Mouse (Mus musculus) lung, embryonic 15.5 days (tissue): ENCODE measurements around the gene Pax5. TPM values are rescaled to one million over a fixed set of nuclear protein-coding genes. Genes with fewer than 3 reads are reported as not detected.

Experiments used
- ATAC-seq: fragments of 200-750 bp; cut with Nextera tagmentation; 2 replicates; pipeline ENCODE4 v1.8.0; 2017; ENCODE audit warnings: moderate number of reproducible peaks, borderline replicate concordance; ENCODE audit not compliant: low FRiP score, low TSS enrichment; ENCODE audit errors: extremely low read depth
- H3K27ac ChIP-seq: fragments of 300-500 bp; sonication (generic); 2 replicates; pipeline ENCODE4 v1.5.1; 2015; ENCODE audit warnings: moderate library complexity, mild to moderate bottlenecking, inconsistent platforms
- H3K27me3 ChIP-seq: fragments of 300-500 bp; sonication (generic); 2 replicates; pipeline ENCODE4 v1.6.1; 2015; ENCODE audit warnings: inconsistent platforms
- H3K36me3 ChIP-seq: fragments of 300-500 bp; sonication (generic); 2 replicates; pipeline ENCODE4 v1.6.1; 2015; ENCODE audit warnings: inconsistent platforms
- H3K4me1 ChIP-seq: fragments of 300-500 bp; sonication (generic); 2 replicates; pipeline ENCODE4 v1.6.1; 2015; ENCODE audit warnings: inconsistent platforms
- H3K4me2 ChIP-seq: fragments of 300-500 bp; sonication (generic); 2 replicates; pipeline ENCODE4 v1.6.1; 2015; ENCODE audit warnings: inconsistent platforms, mild to moderate bottlenecking, moderate library complexity
- H3K4me3 ChIP-seq: fragments of 300-500 bp; sonication (generic); 2 replicates; pipeline ENCODE4 v1.5.1; 2015; ENCODE audit warnings: mild to moderate bottlenecking, inconsistent platforms
- H3K9ac ChIP-seq: fragments of 300-500 bp; sonication (generic); 2 replicates; pipeline ENCODE4 v1.6.1; 2015; ENCODE audit warnings: inconsistent platforms
- H3K9me3 ChIP-seq: fragments of 300-500 bp; sonication (generic); 2 replicates; pipeline ENCODE4 v1.6.1; 2016; ENCODE audit warnings: inconsistent platforms
- WGBS: fragments of 180-500 bp; shearing (Covaris S2); methylation state at CpG from one replicate; pipeline ENCODE4 v1.1.7; 2015; 5-methylcytosine and 5-hydroxymethylcytosine counted together
- microRNA-seq: library from miRNA; unstranded; fragments of <30 nt; microRNA quantifications from one replicate; pipeline ENCODE4, GENCODE M21; 2016
- polyA plus RNA-seq: library from polyadenylated mRNA; unstranded; fragments of >200 nt; fragmentation: Nextera tagmentation; extraction: Ambion mirVana; gene quantifications from 2 replicates; pipeline ENCODE4 v1.2.1, GENCODE M21; 2015

Gene Pax5
- polyA plus RNA-seq, 1 experiment from 2014 or later = not detected

DNA sequence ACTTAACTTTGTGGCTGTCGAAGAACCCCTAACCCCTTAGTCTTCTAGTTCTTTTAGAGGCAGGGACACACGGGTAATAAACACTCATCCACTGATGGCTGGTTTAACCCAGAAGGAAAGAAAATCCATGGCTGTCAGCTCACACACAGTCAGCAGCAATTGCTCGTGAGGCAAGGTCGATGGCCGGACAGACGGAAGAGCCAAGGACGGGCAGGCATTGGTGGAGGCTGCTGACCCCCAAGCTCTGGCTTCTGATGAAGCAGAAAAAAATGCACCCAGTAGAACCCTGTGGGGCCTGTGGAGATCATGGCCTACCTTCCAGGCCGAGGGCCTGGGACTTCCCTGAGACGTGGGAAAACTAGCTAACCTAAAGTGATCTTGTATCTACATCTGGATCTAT is 227.4 kb downstream of the Pax5 start:
- no peak for ATAC-seq
- Histone ChIP-seq H3K4me2 (no peak overlapping the region), H3K27ac (no peak overlapping the region), H3K4me3 (no peak overlapping the region), H3K27me3 (no peaks in the 10 kb centered on the region), H3K4me1 (no peaks in the 10 kb centered on the region), H3K9ac (no peak overlapping the region), H3K36me3 (no peaks in the 10 kb centered on the region), H3K9me3 (no peaks in the 10 kb centered on the region)
- WGBS = 79% methylated on average over 9 of the region's 9 CpGs

DNA sequence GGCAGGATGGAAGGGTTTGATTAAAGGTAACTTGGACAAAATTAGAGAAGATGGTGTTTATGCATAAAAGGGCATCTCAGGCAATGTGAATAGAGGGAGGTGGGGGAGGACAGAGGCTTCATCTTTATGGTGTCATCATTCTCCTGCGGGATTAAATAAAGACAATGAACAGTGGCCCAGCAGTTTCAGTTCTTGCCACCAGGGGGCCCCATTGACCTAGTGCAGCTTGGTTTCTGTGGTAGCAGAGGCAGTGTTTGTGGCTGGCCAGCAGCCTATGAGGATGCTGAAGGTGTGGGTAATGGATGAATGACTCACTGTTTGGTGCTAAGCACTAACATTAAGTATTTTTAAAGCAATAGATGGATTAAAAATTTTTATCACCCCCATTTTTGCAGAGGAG is 230.5 kb downstream of the Pax5 start:
- Histone ChIP-seq H3K4me3 (no peak overlapping the region), H3K36me3 (no peaks in the 10 kb centered on the region), H3K27ac (no peak overlapping the region), H3K4me1 (no peaks in the 10 kb centered on the region), H3K9me3 (no peaks in the 10 kb centered on the region), H3K27me3 (no peaks in the 10 kb centered on the region), H3K9ac (no peak overlapping the region), H3K4me2 (no peak overlapping the region)
- 90% methylated on average over 1 of the region's 1 CpGs for WGBS
- no peak for ATAC-seq

Small RNA genes lying within 50 kb of the gene (microRNA-seq; reads per million reads assigned to microRNA genes)
- not detected for gene Mir5120

Other genes starting within 250 kb of the Pax5 start
- 29.5 and 31.5 TPM in 2 replicates for gene Zcchc7, start 45.4 kb upstream of the Pax5 start, polyA plus RNA-seq